Mouse (Mus musculus) spleen, postnatal 14 days (tissue): ENCODE measurements around the gene Cd1d1.
"Not testable (repeated sequence)": the region's sequence is repeated elsewhere in the genome, so short reads cannot be mapped to it uniquely, and the experiment has no call there.

Source experiments
- DNase-seq, 2 experiments: peaks; one replicate each; pipeline ENCODE4 v3.0.0; 2021 to 2022; ENCODE audit warnings: low spot score in 2 of 2

The Cd1d1 gene

GRCm38 (mm10) chr3:86999415-86999740 is at the start of gene Cd1d1:
Gene Cd1d1 (minus strand): TSS chr3:86999441.
- no peak for DNase-seq

GRCm38 (mm10) chr3:87047801-87048200 is 48.6 kb upstream of the Cd1d1 start:
- no peak for DNase-seq

GRCm38 (mm10) chr3:87041733-87042132 is 42.5 kb upstream of the Cd1d1 start:
- DNase-seq, result no peak

GRCm38 (mm10) chr3:87038500-87038899 is 39.3 kb upstream of the Cd1d1 start:
- no peak for DNase-seq

GRCm38 (mm10) chr3:87034061-87034460 is 34.8 kb upstream of the Cd1d1 start:
- DNase-seq, result no peak

- peak; percentile 30 to 60 for DNase-seq
Measured at GRCm38 (mm10) chr3:87033357-87033756, 34.1 kb upstream of the Cd1d1 start.

GRCm38 (mm10) chr3:87030855-87031254 is 31.6 kb upstream of the Cd1d1 start:
- DNase-seq, result peak; percentile 19 to 41

GRCm38 (mm10) chr3:87017707-87018106 is 18.5 kb upstream of the Cd1d1 start:
- DNase-seq, result no peak

GRCm38 (mm10) chr3:87017001-87017400 is 17.8 kb upstream of the Cd1d1 start:
- no peak for DNase-seq

GRCm38 (mm10) chr3:87015931-87016330 is 16.7 kb upstream of the Cd1d1 start:
- no peak for DNase-seq

- DNase-seq, result not testable (repeated sequence)
Measured at GRCm38 (mm10) chr3:87012406-87012805, 13.2 kb upstream of the Cd1d1 start.

- not testable (repeated sequence) for DNase-seq
Measured at GRCm38 (mm10) chr3:87008281-87008680, 9.0 kb upstream of the Cd1d1 start.

GRCm38 (mm10) chr3:87000676-87001075 is 1.4 kb upstream of the Cd1d1 start:
- no peak for DNase-seq

GRCm38 (mm10) chr3:87000051-87000450 is 810 bp upstream of the Cd1d1 start:
- DNase-seq, result no peak

GRCm38 (mm10) chr3:86998433-86999414 is 517 bp downstream of the Cd1d1 start:
- peak; percentile 55 to 64 for DNase-seq

- no peak for DNase-seq
Measured at GRCm38 (mm10) chr3:86996111-86996510, 3.1 kb downstream of the Cd1d1 start.

- no peak for DNase-seq
Measured at GRCm38 (mm10) chr3:86995381-86995780, 3.9 kb downstream of the Cd1d1 start.

- DNase-seq, result not testable (repeated sequence)
Measured at GRCm38 (mm10) chr3:86986969-86987368, 12.3 kb downstream of the Cd1d1 start.

GRCm38 (mm10) chr3:86986490-86986889 is 12.8 kb downstream of the Cd1d1 start:
- DNase-seq, result no peak

GRCm38 (mm10) chr3:86983382-86983781 is 15.9 kb downstream of the Cd1d1 start:
- no peak for DNase-seq

- DNase-seq, result peak in 1 of 2 experiments; percentile 45
Measured at GRCm38 (mm10) chr3:86976546-86976945, 22.7 kb downstream of the Cd1d1 start.

GRCm38 (mm10) chr3:86975150-86975549 is 24.1 kb downstream of the Cd1d1 start:
- no peak for DNase-seq

GRCm38 (mm10) chr3:86962665-86963435 is 36.4 kb downstream of the Cd1d1 start:
- no peak for DNase-seq
